Mouse (Mus musculus) embryonic facial prominence, embryonic 12.5 days (tissue): ENCODE measurements around the gene Epb41l2. TPM values are rescaled to one million over a fixed set of nuclear protein-coding genes. Genes with fewer than 3 reads are reported as not detected.

Experiments
- ATAC-seq: fragments of 200-750 bp; cut with Nextera tagmentation; 2 replicates; pipeline ENCODE4 v1.8.0; 2017; ENCODE audit not compliant: insufficient number of reproducible peaks, insufficient read depth, low FRiP score, low TSS enrichment
- H3K27ac ChIP-seq: fragments of 300-500 bp; sonication (generic); 2 replicates; pipeline ENCODE4 v1.5.1; 2016; ENCODE audit warnings: mild to moderate bottlenecking
- H3K27me3 ChIP-seq: fragments of 300-500 bp; sonication (generic); 2 replicates; pipeline ENCODE4 v1.6.1; 2016; ENCODE audit warnings: mild to moderate bottlenecking, moderate library complexity
- H3K36me3 ChIP-seq: fragments of 300-500 bp; sonication (generic); 2 replicates; pipeline ENCODE4 v1.6.1; 2016; ENCODE audit warnings: mild to moderate bottlenecking
- H3K4me1 ChIP-seq: fragments of 300-500 bp; sonication (generic); 2 replicates; pipeline ENCODE4 v1.6.1; 2016
- H3K4me2 ChIP-seq: fragments of 300-500 bp; sonication (generic); replicated peaks from 2 replicates; pipeline ENCODE4 v1.6.1; 2016; ENCODE audit warnings: mild to moderate bottlenecking, moderate library complexity
- H3K4me3 ChIP-seq: fragments of 300-500 bp; sonication (generic); 2 replicates; pipeline ENCODE4 v1.5.1; 2016; ENCODE audit warnings: mild to moderate bottlenecking
- H3K9ac ChIP-seq: fragments of 300-500 bp; sonication (generic); 2 replicates; pipeline ENCODE4 v1.6.1; 2016; ENCODE audit warnings: mild to moderate bottlenecking, moderate library complexity
- H3K9me3 ChIP-seq: fragments of 300-500 bp; sonication (generic); 2 replicates; pipeline ENCODE4 v1.6.1; 2016; ENCODE audit warnings: mild to moderate bottlenecking, moderate library complexity
- WGBS: fragments of 180-500 bp; shearing (Covaris S2); methylation state at CpG from one replicate; pipeline ENCODE4 v1.1.7; 2016; 5-methylcytosine and 5-hydroxymethylcytosine counted together
- polyA plus RNA-seq: library from polyadenylated mRNA; unstranded; fragments of >200 nt; fragmentation: Nextera tagmentation; extraction: Ambion mirVana; gene quantifications from 2 replicates; pipeline ENCODE4 v1.2.1, GENCODE M21; 2016

The Epb41l2 gene
- polyA plus RNA-seq, 1 experiment from 2014 or later = 96.7 TPM

- no peak overlapping the region for H3K4me2 ChIP-seq
- 66% methylated on average over 5 of the region's 5 CpGs for WGBS
- H3K27ac ChIP-seq = no peak overlapping the region
- H3K9me3 ChIP-seq = no peaks in the 10 kb centered on the region
- peaks cover 45% of the 10 kb centered on the region for H3K4me1 ChIP-seq
- no peak for ATAC-seq
- H3K27me3 ChIP-seq = no peaks in the 10 kb centered on the region
- H3K4me3 ChIP-seq = no peak overlapping the region
- H3K9ac ChIP-seq = no peak overlapping the region
- H3K36me3 ChIP-seq = no peaks in the 10 kb centered on the region
These were observed 7.1 kb downstream of the Epb41l2 start for GRCm38 (mm10) chr10:25366691-25367090.

- no peak overlapping the region for H3K4me3 ChIP-seq
- H3K9ac ChIP-seq = no peak overlapping the region
- no peak overlapping the region for H3K27ac ChIP-seq
- 55% methylated on average over 3 of the region's 3 CpGs for WGBS
- H3K9me3 ChIP-seq = no peaks in the 10 kb centered on the region
- H3K27me3 ChIP-seq = no peaks in the 10 kb centered on the region
- H3K36me3 ChIP-seq = no peaks in the 10 kb centered on the region
- ATAC-seq = no peak
- no peak overlapping the region for H3K4me2 ChIP-seq
- H3K4me1 ChIP-seq = peaks cover 61% of the 10 kb centered on the region
These were observed 9.3 kb downstream of the Epb41l2 start for GRCm38 (mm10) chr10:25368928-25369327.

- Histone ChIP-seq H3K4me3 (no peak overlapping the region), H3K9me3 (no peaks in the 10 kb centered on the region), H3K27me3 (no peaks in the 10 kb centered on the region), H3K4me1 (peaks cover 68% of the 10 kb centered on the region), H3K36me3 (no peaks in the 10 kb centered on the region), H3K4me2 (no peak overlapping the region), H3K9ac (no peak overlapping the region), H3K27ac (no peak overlapping the region)
- WGBS = 73% methylated on average over 9 of the region's 9 CpGs
- ATAC-seq = no peak
These were observed 10.1 kb downstream of the Epb41l2 start for GRCm38 (mm10) chr10:25369691-25370090.

GRCm38 (mm10) chr10:25371336-25371735, 11.7 kb downstream of the Epb41l2 start:
- Histone ChIP-seq H3K27me3 (no peaks in the 10 kb centered on the region), H3K9ac (no peak overlapping the region), H3K4me1 (peaks cover 75% of the 10 kb centered on the region), H3K4me2 (no peak overlapping the region), H3K9me3 (no peaks in the 10 kb centered on the region), H3K27ac (peak overlapping the region; percentile 85), H3K4me3 (no peak overlapping the region), H3K36me3 (no peaks in the 10 kb centered on the region)
- 36% methylated on average over 2 of the region's 2 CpGs for WGBS
- no peak for ATAC-seq

GRCm38 (mm10) chr10:25371915-25372371, 12.3 kb downstream of the Epb41l2 start:
- peak overlapping the region; percentile 85 for H3K27ac ChIP-seq
- WGBS = 5% methylated on average over 3 of the region's 3 CpGs
- H3K9me3 ChIP-seq = no peaks in the 10 kb centered on the region
- no peak overlapping the region for H3K4me3 ChIP-seq
- no peaks in the 10 kb centered on the region for H3K36me3 ChIP-seq
- ATAC-seq = no peak
- peaks cover 69% of the 10 kb centered on the region for H3K4me1 ChIP-seq
- no peak overlapping the region for H3K9ac ChIP-seq
- 0 out of 2 replicates have a peak overlapping the region, but pooled peaks have one; percentile 9 for H3K4me2 ChIP-seq
- no peaks in the 10 kb centered on the region for H3K27me3 ChIP-seq

- H3K4me2 ChIP-seq = peak overlapping the region; percentile 9; the same call in 1 of the 2 replicates
These were observed 13.0 kb downstream of the Epb41l2 start for GRCm38 (mm10) chr10:25372510-25373148.

GRCm38 (mm10) chr10:25375036-25375435, 15.4 kb downstream of the Epb41l2 start:
- Histone ChIP-seq H3K36me3 (peaks cover 12% of the 10 kb centered on the region), H3K27me3 (no peaks in the 10 kb centered on the region), H3K4me2 (no peak overlapping the region), H3K9ac (no peak overlapping the region), H3K9me3 (no peaks in the 10 kb centered on the region), H3K4me1 (peaks cover 50% of the 10 kb centered on the region), H3K27ac (no peak overlapping the region), H3K4me3 (no peak overlapping the region)
- WGBS = 82% methylated on average over 4 of the region's 4 CpGs
- ATAC-seq = no peak

More at GRCm38 (mm10) chr10:25372510-25373148, 13.0 kb downstream of the Epb41l2 start:
- Histone ChIP-seq H3K27me3 (no peaks in the 10 kb centered on the region), H3K27ac (peak overlapping the region; percentile 84), H3K36me3 (peaks cover 5% of the 10 kb centered on the region), H3K4me1 (peaks cover 67% of the 10 kb centered on the region), H3K9ac (no peak overlapping the region), H3K9me3 (no peaks in the 10 kb centered on the region), H3K4me3 (no peak overlapping the region)
- 16% methylated on average over 10 of the region's 10 CpGs for WGBS
- ATAC-seq = peak; percentile 61

GRCm38 (mm10) chr10:25380746-25381481, 21.3 kb downstream of the Epb41l2 start:
- H3K4me3 ChIP-seq = no peak overlapping the region
- no peaks in the 10 kb centered on the region for H3K27me3 ChIP-seq
- peaks cover 12% of the 10 kb centered on the region for H3K36me3 ChIP-seq
- H3K9me3 ChIP-seq = no peaks in the 10 kb centered on the region
- H3K27ac ChIP-seq = no peak overlapping the region
- no peak for ATAC-seq
- 89% methylated on average over 6 of the region's 6 CpGs for WGBS
- H3K4me2 ChIP-seq = no peak overlapping the region
- no peak overlapping the region for H3K9ac ChIP-seq
- H3K4me1 ChIP-seq = peaks cover 23% of the 10 kb centered on the region

- H3K4me2 ChIP-seq = no peak overlapping the region
- peak overlapping the region; percentile 69; the same call in 1 of the 2 replicates for H3K27ac ChIP-seq
- H3K4me1 ChIP-seq = peaks cover 33% of the 10 kb centered on the region
- no peak overlapping the region for H3K4me3 ChIP-seq
- no peak overlapping the region for H3K9ac ChIP-seq
- 21% methylated on average over 10 of the region's 10 CpGs for WGBS
- no peak for ATAC-seq
- H3K9me3 ChIP-seq = no peaks in the 10 kb centered on the region
- peaks cover 12% of the 10 kb centered on the region for H3K36me3 ChIP-seq
- no peaks in the 10 kb centered on the region for H3K27me3 ChIP-seq
These were observed 22.4 kb downstream of the Epb41l2 start for GRCm38 (mm10) chr10:25381951-25382350.

GRCm38 (mm10) chr10:25383171-25383570, 23.6 kb downstream of the Epb41l2 start:
- no peak overlapping the region for H3K4me2 ChIP-seq
- WGBS = 78% methylated on average over 5 of the region's 5 CpGs
- no peak overlapping the region; the same call in 1 of the 2 replicates for H3K27ac ChIP-seq
- no peak overlapping the region for H3K9ac ChIP-seq
- peaks cover 41% of the 10 kb centered on the region for H3K4me1 ChIP-seq
- peaks cover 4% of the 10 kb centered on the region; the same call in 1 of the 2 replicates for H3K36me3 ChIP-seq
- no peak for ATAC-seq
- no peaks in the 10 kb centered on the region for H3K9me3 ChIP-seq
- H3K27me3 ChIP-seq = no peaks in the 10 kb centered on the region
- H3K4me3 ChIP-seq = no peak overlapping the region

GRCm38 (mm10) chr10:25384391-25384790, 24.8 kb downstream of the Epb41l2 start:
- Histone ChIP-seq H3K9ac (no peak overlapping the region), H3K4me3 (no peak overlapping the region), H3K27ac (peak overlapping the region; percentile 77), H3K36me3 (no peaks in the 10 kb centered on the region), H3K4me1 (peaks cover 41% of the 10 kb centered on the region), H3K9me3 (no peaks in the 10 kb centered on the region), H3K27me3 (no peaks in the 10 kb centered on the region), H3K4me2 (peak overlapping the region; percentile 11; the same call in 1 of the 2 replicates)
- 36% methylated on average over 10 of the region's 10 CpGs for WGBS
- ATAC-seq = no peak
